ENCODE assay signal across 10 mouse cellular contexts in the genomic region with DNA sequence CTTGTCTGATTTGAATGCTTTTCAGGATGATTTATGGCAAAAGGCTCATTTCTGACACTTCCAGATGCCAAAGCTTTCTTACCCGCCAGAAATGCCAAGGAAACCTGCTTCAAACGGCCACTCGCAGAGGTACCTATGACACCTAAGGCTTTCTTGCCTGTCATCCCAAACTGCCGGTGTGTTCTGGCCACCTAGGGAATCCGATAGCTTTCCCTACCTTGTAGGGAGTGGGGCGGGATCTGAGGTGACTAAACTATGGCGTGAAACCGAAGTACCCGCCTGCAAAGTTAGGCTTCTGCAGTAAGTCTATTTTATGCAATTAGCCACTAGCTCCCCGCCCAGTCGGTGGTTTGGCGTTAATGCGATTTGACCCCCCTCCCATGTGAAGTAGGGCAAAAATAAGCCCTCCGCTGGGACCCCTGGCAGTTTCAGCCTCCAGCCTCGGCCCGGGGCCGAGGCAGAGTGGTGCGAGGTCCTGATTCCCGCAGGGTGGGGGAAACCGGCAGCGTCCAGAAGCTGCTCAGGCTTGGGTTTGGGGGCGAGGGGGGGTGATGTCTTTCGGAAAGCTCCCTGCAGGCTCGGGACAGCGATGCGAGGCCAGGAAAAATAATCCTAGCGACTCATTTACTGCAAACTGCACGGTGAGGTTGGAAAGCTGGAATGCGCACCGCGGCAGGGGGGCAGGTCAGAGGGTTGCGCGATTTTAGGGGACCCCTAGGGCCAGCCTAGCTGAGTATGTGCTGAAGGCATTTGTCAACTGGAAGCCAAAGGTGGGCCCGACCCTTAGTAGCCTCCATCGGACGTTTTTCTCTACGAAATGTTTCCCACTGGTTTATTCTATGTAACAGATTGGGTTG. TPM values are rescaled to one million over a fixed set of nuclear protein-coding genes. Genes with fewer than 3 reads are reported as not detected.
DNase-seq lines count a peak whose midpoint lies in the region; ATAC-seq and TF ChIP-seq lines count a peak whose summit lies in the region.
"Had no signal": no experiment of that assay in that cellular context is flagged by ENCODE, and none has a peak within 500 bp of the region (broad histone marks: within the 10 kb centered on the region; RNA-seq: fewer than 3 reads in every experiment).

No protein-coding gene starts in this region.

- H3K27ac ChIP-seq in forebrain, embryonic 10.5 days: peak overlapping the region; percentile 62; the same call in 1 of the 2 replicates
- H3K27ac ChIP-seq in forebrain, embryonic 15.5 days (replicated peaks): no peak overlapping the region
- no peak overlapping the region for H3K27ac ChIP-seq in forebrain, embryonic 13.5 days
- peak overlapping the region; percentile 87 for H3K27ac ChIP-seq in limb, embryonic 15.5 days

- peaks cover 98% of the 10 kb centered on the region for H3K27me3 ChIP-seq in forebrain, embryonic 10.5 days (ENCODE audit: poor library complexity, severe bottlenecking)
- H3K27me3 ChIP-seq in forebrain, embryonic 15.5 days: peaks cover 79% of the 10 kb centered on the region
- peaks cover 80% of the 10 kb centered on the region for H3K27me3 ChIP-seq in E14TG2a.4 (ENCODE audit: insufficient read depth, low read length)
- peaks cover 95% of the 10 kb centered on the region for H3K27me3 ChIP-seq in forebrain, embryonic 13.5 days
- peaks cover 17% of the 10 kb centered on the region; the same call in 1 of the 2 replicates for H3K27me3 ChIP-seq in limb, embryonic 15.5 days

- H3K4me2 ChIP-seq in forebrain, embryonic 15.5 days (replicated peaks): no peak overlapping the region
- H3K4me2 ChIP-seq in forebrain, embryonic 13.5 days: no peak overlapping the region
- peak overlapping the region; percentile 58 for H3K4me2 ChIP-seq in limb, embryonic 15.5 days

- no peak for DNase-seq in forebrain, embryonic 10.5 days (ENCODE audit: extremely low spot score, low spot score)
- no peak for DNase-seq in adrenal gland, postnatal 36 days
- no peak for DNase-seq in thymus, postnatal 0 days (ENCODE audit: low spot score)
- DNase-seq: liver had no signal

- no peak overlapping the region for H3K9ac ChIP-seq in forebrain, embryonic 15.5 days (replicated peaks)
- no peak overlapping the region for H3K9ac ChIP-seq in forebrain, embryonic 13.5 days
- 0 out of 2 replicates have a peak overlapping the region, but pooled peaks have one; percentile 23 for H3K9ac ChIP-seq in limb, embryonic 15.5 days

- no peaks in the 10 kb centered on the region for H3K36me3 ChIP-seq in forebrain, embryonic 10.5 days (replicated peaks)
- no peaks in the 10 kb centered on the region for H3K36me3 ChIP-seq in forebrain, embryonic 15.5 days
- no peaks in the 10 kb centered on the region for H3K36me3 ChIP-seq in E14TG2a.4 (ENCODE audit: insufficient read depth, low read length)
- no peaks in the 10 kb centered on the region for H3K36me3 ChIP-seq in forebrain, embryonic 13.5 days (ENCODE audit: poor library complexity, severe bottlenecking)
- H3K36me3 ChIP-seq in limb, embryonic 15.5 days: no peaks in the 10 kb centered on the region

- ATAC-seq in forebrain, embryonic 15.5 days (replicated peaks): no peak; the same call in 1 of the 2 replicates
- 0 out of 2 replicates have a peak, but pooled peaks have one; percentile 34 for ATAC-seq in forebrain, embryonic 13.5 days
- ATAC-seq in limb, embryonic 15.5 days (ENCODE audit: insufficient number of reproducible peaks, low FRiP score, low TSS enrichment, low read depth): peak; percentile 32; the same call in 1 of the 2 replicates
- no peak for ATAC-seq in megakaryocyte, adult 5-6 weeks (ENCODE audit: poor library complexity, severe bottlenecking)

- WGBS in forebrain, embryonic 10.5 days: under 1% methylated on average over 37 of the region's 37 CpGs
- under 1% methylated on average over 37 of the region's 37 CpGs for WGBS in forebrain, embryonic 15.5 days
- under 1% methylated on average over 37 of the region's 37 CpGs for WGBS in forebrain, embryonic 13.5 days
- 2% methylated on average over 37 of the region's 37 CpGs for WGBS in limb, embryonic 15.5 days

- H3K9me3 ChIP-seq in forebrain, embryonic 10.5 days: no peaks in the 10 kb centered on the region
- no peaks in the 10 kb centered on the region for H3K9me3 ChIP-seq in forebrain, embryonic 15.5 days
- H3K9me3 ChIP-seq in E14TG2a.4 (ENCODE audit: low read length): no peaks in the 10 kb centered on the region
- no peaks in the 10 kb centered on the region for H3K9me3 ChIP-seq in forebrain, embryonic 13.5 days (replicated peaks)
- H3K9me3 ChIP-seq in limb, embryonic 15.5 days: no peaks in the 10 kb centered on the region

- H3K4me3 ChIP-seq in forebrain, embryonic 10.5 days: peak overlapping the region; percentile 42
- H3K4me3 ChIP-seq in forebrain, embryonic 15.5 days: no peak overlapping the region
- H3K4me3 ChIP-seq in E14TG2a.4 (replicated peaks; ENCODE audit: low read length): peak overlapping the region; percentile 51
- H3K4me3 ChIP-seq in forebrain, embryonic 13.5 days: 0 out of 2 replicates have a peak overlapping the region, but pooled peaks have one; percentile 9
- peak overlapping the region; percentile 34 for H3K4me3 ChIP-seq in limb, embryonic 15.5 days

- H3K4me1 ChIP-seq in forebrain, embryonic 10.5 days: peaks cover 38% of the 10 kb centered on the region
- H3K4me1 ChIP-seq in forebrain, embryonic 15.5 days: peaks cover 21% of the 10 kb centered on the region
- H3K4me1 ChIP-seq in E14TG2a.4 (replicated peaks; ENCODE audit: low read depth, low read length): peaks cover 37% of the 10 kb centered on the region
- H3K4me1 ChIP-seq in forebrain, embryonic 13.5 days: peaks cover 22% of the 10 kb centered on the region; the same call in 1 of the 2 replicates
- H3K4me1 ChIP-seq in limb, embryonic 15.5 days: peaks cover 34% of the 10 kb centered on the region

- no peak for TF ChIP-seq CTCF in E14TG2a.4 (conservative IDR thresholded peaks at IDR 0.05; ENCODE audit: low read length)

RNA-seq across cellular contexts. Expression of a gene that starts 10.8 kb away (rescaled TPM):
- polyA plus RNA-seq in forebrain, embryonic 10.5 days (2016; fragmentation: Nextera tagmentation; extraction: Ambion mirVana): 9.1 and 12.1 TPM in 2 replicates
- 0.63 and 0.74 TPM in 2 replicates for polyA plus RNA-seq in forebrain, embryonic 15.5 days (2015; fragmentation: Nextera tagmentation; extraction: Ambion mirVana)
- 0.62 and 0.73 TPM in 2 replicates for polyA plus RNA-seq in forebrain, embryonic 13.5 days (2015; fragmentation: Nextera tagmentation; extraction: Ambion mirVana)
- 27.9 and 43.7 TPM in 2 replicates for polyA plus RNA-seq in limb, embryonic 15.5 days (2015; fragmentation: Nextera tagmentation; extraction: Ambion mirVana)
- 1 to 10 TPM; 7.2 to 9.8 TPM for total RNA-seq in adrenal gland, postnatal 36 days (2021)
- not detected in 2 replicates for total RNA-seq in megakaryocyte, adult 5-6 weeks (2015)
- not detected in 2 replicates for total RNA-seq in megakaryocyte, adult 5-6 weeks (2017)
- polyA plus RNA-seq in thymus, postnatal 0 days (2015; fragmentation: Nextera tagmentation; extraction: Ambion mirVana): 0.40 and 0.64 TPM in 2 replicates
- total RNA-seq: hematopoietic stem cell, adult 5-6 weeks had no signal

RNA-seq across cellular contexts. Expression of a gene that starts 40.0 kb away (rescaled TPM):
- 0.30 and 0.55 TPM in 2 replicates for polyA plus RNA-seq in forebrain, embryonic 10.5 days (2016; fragmentation: Nextera tagmentation; extraction: Ambion mirVana)
- polyA plus RNA-seq in forebrain, embryonic 15.5 days (2015; fragmentation: Nextera tagmentation; extraction: Ambion mirVana): not detected in 2 replicates
- polyA plus RNA-seq in forebrain, embryonic 13.5 days (2015; fragmentation: Nextera tagmentation; extraction: Ambion mirVana): not detected in 2 replicates
- not detected in 2 replicates for polyA plus RNA-seq in limb, embryonic 15.5 days (2015; fragmentation: Nextera tagmentation; extraction: Ambion mirVana)
- total RNA-seq in adrenal gland, postnatal 36 days (2021): not detected
- total RNA-seq in megakaryocyte, adult 5-6 weeks (2015): not detected in 2 replicates
- total RNA-seq in megakaryocyte, adult 5-6 weeks (2017): not detected in 2 replicates
- not detected in 2 replicates for polyA plus RNA-seq in thymus, postnatal 0 days (2015; fragmentation: Nextera tagmentation; extraction: Ambion mirVana)
- total RNA-seq: hematopoietic stem cell, adult 5-6 weeks had no signal

Comparison
In these comparisons a context has a peak if more than half of its experiments do, and no peak if none do; other contexts are left out.
1. H3K27ac ChIP-seq: peak in forebrain, embryonic 10.5 days (single experiment) and limb, embryonic 15.5 days (single experiment); none in forebrain, embryonic 15.5 days (single experiment) and forebrain, embryonic 13.5 days (single experiment).
2. ATAC-seq: peak in forebrain, embryonic 13.5 days (single experiment) and limb, embryonic 15.5 days (single experiment); none in forebrain, embryonic 15.5 days (single experiment) and megakaryocyte, adult 5-6 weeks (single experiment).